Mouse (Mus musculus): ENCODE measurements at regions not wholly inside any gene's neighbourhood (a gene's known extent, or its start where the extent isn't known, plus 50 kb on each side); places are given as distances from the start of the nearest gene placed in this dataset.

GRCm38 (mm10) chr15:45266620-45267263 is 5132.6 kb downstream of the 9330182O14Rik start:
- no peaks in the 10 kb centered on the region for H3K9me3 ChIP-seq
- H3K4me1 ChIP-seq, result no peaks in the 10 kb centered on the region
- no peak overlapping the region for H3K4me3 ChIP-seq (replicated peaks)
- H3K27me3 ChIP-seq, result no peaks in the 10 kb centered on the region
- no peak overlapping the region for H3K27ac ChIP-seq
- H3K36me3 ChIP-seq (replicated peaks), result no peaks in the 10 kb centered on the region
- H3K4me2 ChIP-seq, result no peak overlapping the region
- ATAC-seq (ENCODE audit: low FRiP score), result no peak
- H3K9ac ChIP-seq, result no peak overlapping the region

DNA sequence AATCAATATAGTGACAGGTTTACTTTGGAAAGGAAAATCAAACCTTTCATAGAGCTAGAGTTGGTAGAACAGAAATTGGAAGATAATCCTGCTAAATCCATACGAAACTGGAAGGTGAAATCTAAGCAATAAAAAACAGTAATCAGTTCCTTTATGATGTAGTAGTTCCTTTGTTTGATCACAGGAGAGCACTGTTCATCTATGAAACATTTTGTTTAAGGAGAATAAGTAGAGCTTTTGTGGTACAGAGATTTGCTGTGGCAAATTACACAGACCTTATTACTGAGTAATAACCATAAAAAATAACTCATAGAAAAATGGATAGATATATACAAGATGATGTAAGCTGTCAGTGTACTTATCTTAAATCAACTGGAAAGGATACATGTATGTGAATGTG is 5139.5 kb downstream of the 9330182O14Rik start:
- H3K36me3 ChIP-seq (replicated peaks), result no peaks in the 10 kb centered on the region
- H3K27ac ChIP-seq, result no peak overlapping the region
- H3K4me2 ChIP-seq, result no peak overlapping the region
- H3K9me3 ChIP-seq, result no peaks in the 10 kb centered on the region
- 70% methylated on average over 1 of the region's 1 CpGs for WGBS
- H3K4me1 ChIP-seq, result no peaks in the 10 kb centered on the region
- no peak overlapping the region for H3K4me3 ChIP-seq (replicated peaks)
- no peak overlapping the region for H3K9ac ChIP-seq
- H3K27me3 ChIP-seq, result no peaks in the 10 kb centered on the region
- ATAC-seq (ENCODE audit: low FRiP score), result no peak

GRCm38 (mm10) chr15:45321628-45322027 is 5187.5 kb downstream of the 9330182O14Rik start:
- 87% methylated on average over 5 of the region's 5 CpGs for WGBS
- H3K9ac ChIP-seq, result no peak overlapping the region
- H3K27me3 ChIP-seq, result no peaks in the 10 kb centered on the region
- no peak for ATAC-seq (ENCODE audit: low FRiP score)
- no peak overlapping the region for H3K27ac ChIP-seq
- H3K36me3 ChIP-seq (replicated peaks), result no peaks in the 10 kb centered on the region
- H3K4me1 ChIP-seq, result no peaks in the 10 kb centered on the region
- H3K4me3 ChIP-seq (replicated peaks), result no peak overlapping the region
- no peak overlapping the region for H3K4me2 ChIP-seq
- no peaks in the 10 kb centered on the region for H3K9me3 ChIP-seq

DNA sequence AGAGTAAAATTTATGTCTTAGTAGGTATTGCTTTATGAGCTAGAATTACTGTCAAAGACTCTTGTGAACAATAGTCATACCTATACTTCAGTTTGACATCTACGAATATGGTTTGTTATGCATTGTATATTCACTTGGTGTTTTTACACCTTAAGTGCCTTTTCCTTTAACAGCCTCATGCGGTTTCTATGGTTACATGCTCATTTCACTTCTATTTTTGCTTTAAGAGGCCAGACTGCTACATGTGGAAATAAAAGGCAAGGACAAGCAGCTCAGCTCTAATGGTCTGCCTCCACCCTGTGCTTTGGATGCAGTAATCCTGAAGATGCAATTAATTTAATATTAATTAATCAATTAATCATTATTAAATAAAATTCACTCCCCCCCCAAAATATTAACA is 5216.3 kb downstream of the 9330182O14Rik start:
- Histone ChIP-seq H3K4me3 (replicated peaks) (no peak overlapping the region), H3K9ac (no peak overlapping the region), H3K4me1 (no peaks in the 10 kb centered on the region), H3K27ac (no peak overlapping the region), H3K36me3 (replicated peaks) (no peaks in the 10 kb centered on the region), H3K27me3 (no peaks in the 10 kb centered on the region), H3K9me3 (no peaks in the 10 kb centered on the region), H3K4me2 (no peak overlapping the region)
- ATAC-seq (ENCODE audit: low FRiP score), result peak; percentile 51; the same call in 1 of the 2 replicates
- WGBS, result 88% methylated on average over 2 of the region's 2 CpGs

Data from forebrain, embryonic 12.5 days (tissue).